ENCODE assay signal across 18 mouse cellular contexts in genomic region chr11:119705381-119706066, GRCm38 (mm10).
"Had no signal": no experiment of that assay in that cellular context is flagged by ENCODE, and none has a peak within 500 bp of the region (broad histone marks: within the 10 kb centered on the region; RNA-seq: fewer than 3 reads in every experiment).

No protein-coding gene starts in this region.

- H3K27ac ChIP-seq: lung, embryonic 15.5 days; macrophage; midbrain, embryonic 13.5 days; midbrain, embryonic 15.5 days; neural tube, embryonic 13.5 days; stomach, embryonic 15.5 days; stomach, postnatal 0 days had no signal

- H3K4me3 ChIP-seq: lung, embryonic 15.5 days; megakaryocyte, embryonic 14.5 days; midbrain, embryonic 13.5 days; midbrain, embryonic 15.5 days; neural tube, embryonic 13.5 days; stomach, embryonic 15.5 days had no signal

- DNase-seq: liver, postnatal 0 days; lung, adult 2 months; lung, postnatal 14 days; lung, postnatal 36 days; right cerebral cortex, postnatal 14 days; thymus, adult 2 months; thymus, postnatal 25 days; thymus, postnatal 4 days had no signal

- H3K9me3 ChIP-seq: lung, embryonic 15.5 days; midbrain, embryonic 13.5 days; midbrain, embryonic 15.5 days; neural tube, embryonic 13.5 days; stomach, embryonic 15.5 days had no signal

- H3K9ac ChIP-seq: liver, postnatal 0 days; lung, embryonic 15.5 days; midbrain, embryonic 13.5 days; midbrain, embryonic 15.5 days; neural tube, embryonic 13.5 days; stomach, embryonic 15.5 days had no signal

- H3K36me3 ChIP-seq: lung, embryonic 15.5 days; midbrain, embryonic 13.5 days; midbrain, embryonic 15.5 days; neural tube, embryonic 13.5 days; stomach, embryonic 15.5 days had no signal

- ATAC-seq: liver, postnatal 0 days; lung, postnatal 0 days; midbrain, embryonic 13.5 days; midbrain, embryonic 15.5 days had no signal

- H3K4me1 ChIP-seq: stomach, embryonic 15.5 days had no signal

- H3K4me2 ChIP-seq: lung, embryonic 15.5 days; midbrain, embryonic 11.5 days; midbrain, embryonic 13.5 days; midbrain, embryonic 15.5 days; neural tube, embryonic 13.5 days; stomach, embryonic 15.5 days had no signal

- H3K27me3 ChIP-seq: lung, embryonic 15.5 days; megakaryocyte, embryonic 14.5 days; midbrain, embryonic 13.5 days; midbrain, embryonic 15.5 days; neural tube, embryonic 13.5 days; stomach, embryonic 15.5 days had no signal
